Mouse (Mus musculus): Measurements from ENCODE around the gene Map6d1.

The Map6d1 gene

GRCm38 (mm10) chr16:20191161-20191882 is 49.8 kb downstream of the Map6d1 start:
- DNase-seq (ENCODE audit: low spot score in 2 of 2): no peak

- DNase-seq (ENCODE audit: low spot score in 2 of 2): peak in 1 of 2 experiments; percentile 35
These were observed 55.8 kb downstream of the Map6d1 start for GRCm38 (mm10) chr16:20185368-20185767.

Measured in spleen, postnatal 10 days (tissue).